Mouse (Mus musculus) cerebellum, postnatal 4 days (tissue): ENCODE data around the gene Pln.

Source experiments
- DNase-seq, 2 experiments: peaks; one replicate each; pipeline ENCODE4 v3.0.0; 2022; ENCODE audit warnings: low spot score in 2 of 2, mixed read lengths in 1 of 2

The Pln gene

DNA sequence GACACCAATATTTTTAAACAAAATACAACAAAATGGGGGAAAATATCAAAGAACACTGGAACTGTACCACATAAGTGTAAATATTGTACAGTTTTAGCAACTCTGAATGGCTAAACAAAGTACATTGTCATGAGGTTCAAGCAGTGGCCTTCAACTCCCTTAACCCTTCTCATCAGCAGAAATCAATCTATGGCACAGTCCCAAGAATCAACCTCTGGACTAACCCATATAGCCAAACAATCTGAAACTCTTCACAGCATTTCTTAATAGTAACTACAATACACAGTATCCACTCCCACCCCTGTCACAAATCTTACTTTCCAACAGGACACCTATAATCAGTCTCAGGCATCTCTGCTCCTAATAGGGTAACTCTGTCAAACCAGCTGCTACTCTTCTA is 26.8 kb downstream of the Pln start:
- no peak for DNase-seq

DNA sequence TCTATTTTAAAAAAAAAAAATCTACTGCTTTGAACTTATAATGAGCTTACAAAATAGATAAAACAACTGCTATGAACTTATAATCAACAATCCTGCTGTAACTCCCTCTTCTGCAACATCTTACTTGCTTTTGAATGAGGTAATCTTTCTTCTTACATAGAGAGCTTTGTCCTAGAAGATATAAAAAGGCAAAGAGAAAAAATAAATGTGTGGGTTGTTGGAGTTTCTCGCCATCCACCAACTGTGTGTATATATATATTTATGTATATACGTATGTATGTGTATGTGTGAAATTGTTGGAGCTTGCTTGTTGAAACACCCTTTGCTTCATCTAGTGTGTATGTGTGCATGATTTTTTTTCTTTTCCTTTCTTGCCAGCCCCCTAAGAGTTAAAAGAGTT is 29.8 kb downstream of the Pln start:
- no peak for DNase-seq

DNA sequence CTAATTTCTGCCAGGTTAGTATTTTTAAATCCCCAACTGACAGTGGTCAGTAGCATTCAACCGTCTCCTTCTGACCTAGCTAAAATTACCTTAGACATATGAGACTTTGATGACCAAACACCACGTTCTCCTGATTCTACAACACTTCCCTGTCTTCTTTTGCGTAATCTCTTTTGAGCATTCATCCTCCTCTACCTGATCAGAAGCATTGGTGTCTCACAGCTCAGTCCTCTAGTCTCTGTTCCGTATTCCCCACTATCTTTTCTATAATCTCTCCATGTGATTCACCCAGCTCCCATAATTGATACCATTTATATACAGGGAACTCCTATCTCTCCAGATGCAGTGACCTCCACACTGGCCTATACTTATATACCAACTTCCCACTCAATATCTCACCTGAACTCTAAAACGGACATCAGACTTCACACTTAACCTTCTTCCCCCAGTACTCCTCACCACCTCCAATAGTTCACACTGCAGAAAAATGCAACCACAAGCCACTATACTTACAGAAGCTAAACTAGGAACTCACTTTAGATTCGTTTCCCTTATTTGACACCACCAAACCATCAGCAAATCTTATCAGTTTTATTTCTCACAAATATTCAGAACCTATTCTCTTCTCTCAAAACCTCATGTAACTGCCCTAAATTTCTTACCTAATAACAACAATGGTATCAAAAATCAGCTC is 36.6 kb downstream of the Pln start:
- no peak for DNase-seq

DNA sequence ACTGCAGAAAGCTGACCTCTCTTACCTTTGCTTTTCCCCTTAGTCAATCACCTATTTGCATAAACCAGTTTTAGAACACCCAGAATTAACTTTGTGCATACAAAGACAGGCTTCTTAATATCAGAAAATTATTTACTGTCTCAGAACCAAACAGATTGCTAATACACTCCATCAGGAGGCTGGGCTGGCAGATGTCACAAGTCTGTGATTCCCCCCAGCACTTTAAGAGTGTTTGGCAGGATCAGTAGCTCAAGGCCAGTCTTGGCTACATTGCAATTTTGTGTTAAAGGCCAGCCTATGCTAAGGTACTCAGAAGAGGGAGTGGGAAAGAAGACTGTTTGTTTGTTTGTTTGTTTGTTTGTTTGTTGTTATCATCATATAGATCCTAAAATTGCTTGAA is 39.6 kb downstream of the Pln start:
- no peak for DNase-seq

DNA sequence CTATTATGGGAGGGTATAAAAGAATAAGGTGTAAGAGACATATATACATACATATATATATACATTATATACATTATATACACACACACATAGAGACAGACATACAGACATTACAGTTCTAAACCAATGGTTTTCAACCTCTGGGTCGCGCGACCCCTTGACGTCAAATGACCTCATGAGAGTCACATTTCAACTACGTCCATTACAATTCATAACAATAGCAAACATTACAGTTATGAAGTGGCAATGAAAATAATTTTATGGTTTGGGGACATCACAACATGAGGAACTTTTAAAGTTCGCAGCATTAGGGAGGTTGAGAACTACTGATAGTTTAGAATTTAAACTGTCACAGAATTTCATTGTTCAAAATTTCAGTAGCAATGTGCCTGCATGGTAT is 40.8 kb downstream of the Pln start:
- DNase-seq: no peak

DNA sequence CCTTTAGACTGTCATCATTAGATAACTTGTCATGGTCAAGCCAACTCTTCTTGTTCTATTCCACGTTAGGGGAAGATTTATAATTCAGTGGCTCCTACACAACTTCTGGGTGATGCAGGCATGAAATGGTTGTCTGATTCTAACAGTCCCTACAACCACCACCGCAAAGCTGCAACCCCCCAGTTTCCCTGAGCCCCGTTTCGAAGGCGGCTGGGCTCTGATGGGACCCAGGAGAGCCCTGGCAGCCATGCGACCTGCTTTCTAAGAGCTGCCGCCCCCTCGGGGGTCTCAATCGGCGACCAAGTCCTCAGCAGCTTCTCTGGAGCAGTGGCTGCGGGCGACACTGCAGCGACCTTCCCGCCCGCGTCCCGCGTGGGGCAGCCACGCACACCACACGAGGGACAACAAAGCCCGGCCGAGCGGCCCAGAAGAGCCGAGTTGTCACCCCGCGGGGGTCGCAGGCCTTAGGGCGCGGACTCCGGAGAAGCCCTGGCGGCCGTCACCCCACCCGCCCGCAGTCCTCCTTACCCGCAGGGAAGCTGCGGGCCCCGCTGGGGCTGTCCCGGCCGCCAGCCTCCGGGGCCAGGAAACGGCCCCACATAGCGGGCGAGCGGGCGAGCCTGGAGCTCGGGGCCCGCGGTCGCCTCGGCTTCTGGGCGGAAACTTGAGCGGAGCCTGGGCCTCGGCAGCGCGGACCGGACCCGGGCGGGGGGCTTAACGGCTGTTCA is 41.7 kb downstream of the Pln start:
- DNase-seq: peak; percentile 40 to 56

DNA sequence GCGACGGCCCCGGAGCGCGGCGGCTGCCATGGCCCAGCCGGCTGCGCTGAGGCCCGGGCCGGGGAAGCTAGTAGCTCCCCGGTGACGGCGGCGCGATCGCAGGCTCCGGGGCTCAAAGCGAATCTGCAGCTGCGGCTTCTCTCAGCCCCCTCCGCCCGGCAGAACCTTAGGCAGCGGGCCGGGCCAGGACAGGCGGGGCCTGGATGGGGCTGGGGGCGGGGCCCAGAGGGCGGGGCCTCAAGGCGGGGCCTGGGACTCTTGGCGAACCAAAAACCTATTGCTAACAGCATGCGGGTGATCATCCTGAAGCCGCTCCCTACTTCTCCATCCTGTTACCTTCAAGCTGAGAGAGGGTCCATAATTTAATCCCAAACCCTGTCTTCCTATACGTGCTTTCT is 42.2 kb downstream of the Pln start, which contains the start of gene Cep85l:
Gene Cep85l, minus strand, starts transcription at position 239 of the 398 bp plus-strand sequence.
- peak; percentile 72 to 87 for DNase-seq

DNA sequence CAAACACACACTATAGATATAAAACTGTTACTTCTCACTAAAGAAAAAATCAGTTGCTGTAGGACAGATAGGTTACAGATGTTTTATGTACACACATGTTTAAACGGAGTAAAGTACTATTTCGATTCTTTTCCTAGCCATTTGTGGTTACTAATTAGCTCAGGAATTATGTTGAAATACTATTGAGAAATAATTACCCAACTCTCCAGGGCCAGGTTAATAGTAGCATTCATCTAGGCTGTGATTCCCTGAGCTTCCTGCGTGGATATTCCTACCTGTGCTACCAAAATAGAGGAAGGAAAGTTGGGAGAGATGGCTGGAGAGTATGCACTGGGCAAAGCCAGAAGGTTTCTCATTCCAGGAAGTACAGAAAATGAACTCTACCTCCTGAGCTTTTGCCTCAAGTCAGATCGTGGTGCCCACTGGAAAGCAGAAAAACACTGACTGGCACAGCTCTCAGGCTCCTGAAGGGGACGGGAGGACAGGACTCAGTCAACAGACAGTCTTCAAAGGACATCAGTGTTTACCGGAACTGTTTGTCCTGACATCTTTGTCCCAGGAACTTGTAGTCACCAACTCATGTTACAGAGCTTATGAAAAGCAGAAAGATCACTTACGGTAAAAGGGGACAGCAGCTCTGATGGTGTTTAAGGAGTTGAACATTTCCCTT is 45.4 kb downstream of the Pln start:
- DNase-seq: no peak

DNA sequence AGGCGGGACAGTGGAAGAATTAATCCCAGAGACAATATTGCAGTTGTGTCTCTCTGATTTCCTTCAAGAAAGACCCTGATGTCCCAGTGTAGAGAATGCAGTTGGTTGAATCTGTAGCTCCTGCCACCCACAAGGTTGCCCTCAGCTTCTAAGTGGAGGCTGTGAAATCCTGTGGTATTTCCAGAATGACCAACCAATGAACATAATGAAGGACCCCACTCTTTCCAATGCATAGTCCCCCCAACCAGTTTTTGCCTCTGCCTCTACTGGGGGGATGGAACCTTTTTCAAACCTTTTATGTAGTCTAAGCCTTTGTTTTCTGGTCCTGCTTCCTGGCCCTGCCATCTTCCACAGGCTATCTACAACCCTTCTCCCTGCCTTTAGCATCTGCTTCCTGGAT is 47.4 kb downstream of the Pln start:
- DNase-seq: no peak

DNA sequence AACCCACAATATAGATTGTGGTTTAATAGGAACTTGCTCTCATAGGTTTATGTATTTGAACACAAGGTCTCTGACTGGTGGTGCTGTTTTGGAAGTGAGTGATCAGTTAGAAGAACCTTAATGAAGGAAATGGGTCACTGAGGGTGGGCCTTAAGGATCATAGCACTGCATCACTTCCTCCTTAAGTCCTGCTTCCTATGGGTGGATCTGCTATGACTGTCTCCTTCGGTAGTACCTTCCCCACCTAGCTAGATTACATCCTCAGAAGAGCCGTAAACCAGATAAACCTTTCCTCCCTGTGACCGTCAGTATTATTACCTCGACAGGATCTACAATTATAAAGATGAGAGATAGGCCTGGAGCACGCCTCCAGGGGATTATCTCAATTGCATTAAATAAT is 48.0 kb downstream of the Pln start:
- DNase-seq: no peak

DNA sequence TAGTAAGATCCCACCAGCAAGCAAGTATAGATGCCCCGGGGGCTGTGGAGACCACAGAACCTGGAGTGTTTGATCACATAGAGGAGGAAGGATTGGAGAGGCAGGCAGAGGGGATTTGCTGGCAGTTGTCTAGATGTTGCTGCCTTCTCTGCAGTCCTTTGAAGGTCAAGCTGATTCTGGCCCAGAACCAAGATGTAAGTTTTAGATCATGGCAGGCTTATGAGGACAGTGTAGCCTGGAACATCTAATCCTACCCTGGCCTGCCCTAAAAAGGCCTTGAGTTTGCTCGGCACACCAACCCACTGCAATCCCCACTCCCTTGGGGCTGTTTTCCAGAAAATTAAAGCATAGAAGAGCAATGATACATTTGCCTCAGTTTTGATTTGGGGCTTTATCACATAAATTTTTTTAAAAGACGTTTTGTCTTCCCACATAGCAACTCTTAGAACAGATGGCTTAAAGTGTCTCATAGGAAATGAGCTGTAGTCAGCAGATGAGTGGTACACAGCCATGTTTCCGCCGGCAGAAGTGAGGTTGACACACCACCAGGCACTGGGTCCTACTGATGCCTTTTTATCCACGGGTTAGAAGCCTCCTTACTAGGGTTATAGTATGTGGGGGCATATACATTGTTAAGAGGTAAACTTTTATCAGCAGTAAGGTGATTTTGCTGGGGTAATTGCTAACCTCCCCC is 50.9 kb downstream of the Pln start:
- DNase-seq: no peak

DNA sequence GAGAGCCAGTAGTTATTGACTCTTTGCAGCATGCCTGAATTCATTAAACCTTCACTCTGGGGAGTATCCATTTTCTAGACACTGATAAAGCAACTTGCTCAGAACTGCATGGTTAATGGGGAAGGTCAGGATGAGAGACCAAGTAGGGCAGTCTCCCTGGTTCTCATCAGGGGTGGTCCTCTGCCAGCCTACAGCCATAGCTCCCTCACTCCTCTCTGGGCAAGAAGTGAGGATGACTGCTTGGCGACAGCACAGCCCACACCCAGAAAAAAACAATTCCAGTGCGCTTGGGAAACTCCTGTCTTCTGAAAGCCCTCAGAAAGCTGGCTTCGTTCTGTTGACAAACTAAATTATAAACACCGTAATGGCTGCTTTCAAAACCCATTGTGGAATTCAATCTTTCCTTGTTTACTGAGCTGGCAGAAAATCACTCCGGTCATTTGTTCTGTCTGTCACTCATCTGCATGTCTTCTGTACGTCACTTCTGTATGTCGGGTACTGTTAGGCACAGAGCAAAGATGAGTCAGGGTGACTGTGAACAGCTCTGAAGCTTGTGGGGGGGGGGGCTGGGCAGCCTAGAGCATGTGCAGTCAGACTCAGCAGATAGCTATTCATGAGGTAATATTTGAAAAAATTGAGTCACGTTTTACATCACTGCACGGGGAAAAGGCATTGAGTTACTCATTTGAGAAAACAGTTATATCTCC is 57.6 kb downstream of the Pln start:
- no peak for DNase-seq
